Mouse (Mus musculus): ENCODE data around the gene Ubxn1.
"Not testable (repeated sequence)": the region's sequence is repeated elsewhere in the genome, so short reads cannot be mapped to it uniquely, and the experiment has no call there.

The Ubxn1 gene

DNA sequence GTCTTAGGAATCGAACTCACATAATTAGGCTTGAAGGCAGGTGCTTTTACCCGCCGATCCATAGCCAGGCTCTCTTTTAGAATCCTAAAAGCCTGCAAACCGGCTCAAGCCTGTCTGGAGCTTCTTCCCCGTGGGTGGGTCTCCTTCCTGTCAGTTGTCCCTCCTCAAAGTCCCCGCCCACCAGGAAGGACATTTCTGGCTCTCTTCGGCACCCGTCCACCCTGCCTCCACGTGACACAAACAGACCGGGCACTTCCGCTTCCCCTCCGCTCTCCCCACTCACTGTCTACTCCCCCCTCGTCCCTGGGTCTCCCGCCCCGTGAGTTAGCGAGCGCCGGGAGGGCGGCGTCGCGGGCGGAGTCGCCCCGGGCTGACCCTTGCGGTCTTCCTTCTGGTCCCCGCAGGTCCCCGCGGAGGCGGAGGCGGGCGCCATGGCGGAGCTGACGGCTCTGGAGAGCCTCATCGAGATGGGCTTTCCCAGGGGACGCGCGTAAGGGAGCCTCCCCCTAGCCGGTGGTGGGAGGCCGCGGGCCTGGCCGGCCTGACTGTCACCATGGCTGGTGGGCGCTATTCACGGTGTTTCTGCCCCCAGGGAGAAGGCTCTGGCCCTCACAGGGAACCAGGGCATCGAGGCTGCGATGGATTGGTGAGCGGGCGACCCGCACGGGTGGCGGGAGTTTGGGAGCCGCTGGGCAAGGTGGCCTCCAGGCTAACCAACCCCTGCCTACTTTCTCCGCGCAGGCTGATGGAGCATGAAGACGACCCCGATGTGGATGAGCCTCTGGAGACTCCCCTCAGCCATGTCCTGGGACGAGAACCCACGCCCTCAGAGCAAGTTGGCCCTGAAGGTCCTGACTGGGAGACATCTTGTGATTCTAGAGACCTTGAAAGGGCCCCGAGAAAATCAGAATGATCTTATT is at the start of gene Ubxn1:
TSS of gene Ubxn1 (plus strand) at position 230 of the 920 bp plus-strand sequence.
- peak; percentile 97 for DNase-seq

DNA sequence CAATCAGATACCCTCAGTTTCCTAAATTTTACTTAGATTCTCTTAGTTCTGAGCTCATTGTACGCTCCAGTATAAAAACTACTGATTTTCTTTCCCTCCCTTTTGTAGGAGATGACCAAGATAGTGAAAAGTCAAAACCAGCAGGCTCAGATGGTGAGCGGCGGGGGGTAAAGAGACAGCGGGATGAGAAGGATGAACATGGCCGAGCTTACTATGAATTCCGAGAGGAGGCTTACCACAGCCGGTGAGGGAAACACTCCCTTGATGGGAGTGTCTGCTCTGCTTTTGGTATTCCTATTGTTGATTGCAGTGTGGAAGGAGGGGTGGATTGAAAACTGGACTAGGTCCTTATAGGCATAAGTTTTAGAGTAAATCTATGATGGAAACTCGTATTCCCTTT is 48.6 kb upstream of the Ubxn1 start:
- DNase-seq: no peak

DNA sequence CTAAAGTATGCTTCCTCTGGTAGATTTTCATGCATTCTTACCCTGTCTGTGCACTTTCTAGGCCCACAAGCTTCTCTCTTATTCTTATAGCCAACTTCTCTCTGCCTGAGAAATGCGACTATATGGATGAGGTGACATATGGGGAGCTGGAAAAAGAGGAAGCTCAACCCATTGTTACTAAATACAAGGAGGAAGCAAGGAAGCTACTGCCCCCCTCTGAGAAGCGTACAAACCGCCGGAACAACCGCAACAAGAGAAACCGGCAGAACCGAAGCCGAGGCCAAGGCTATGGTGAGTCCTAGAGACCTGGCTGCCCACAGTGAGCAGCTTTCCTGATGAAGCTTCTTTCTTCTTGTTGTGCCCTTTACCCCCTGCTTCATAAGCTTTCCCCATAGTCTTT is 41.6 kb upstream of the Ubxn1 start, which contains the start of gene AC129217.1:
TSS of gene AC129217.1 (plus strand) at position 114 of the 400 bp plus-strand sequence.
- DNase-seq: peak in 1 of 2 experiments; percentile 34

DNA sequence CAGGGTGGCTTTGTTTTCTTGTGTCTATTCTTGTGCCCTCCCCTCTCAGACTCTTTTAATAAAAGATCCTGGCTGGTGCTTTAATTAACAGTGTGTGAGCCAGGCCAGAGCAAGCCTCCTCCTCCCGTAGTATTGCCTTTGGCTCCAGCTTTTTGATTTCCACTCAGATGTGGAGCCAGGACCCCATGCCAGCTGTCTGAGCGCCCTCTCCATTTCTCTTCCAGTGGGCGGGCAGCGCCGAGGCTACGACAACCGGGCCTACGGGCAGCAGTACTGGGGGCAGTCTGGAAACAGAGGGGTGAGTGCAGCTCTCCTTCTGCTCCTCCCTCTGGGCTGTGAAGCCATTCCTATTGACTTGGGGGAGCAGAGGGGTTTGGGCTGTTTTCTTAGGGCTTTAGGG is 40.6 kb upstream of the Ubxn1 start:
- DNase-seq: no peak

DNA sequence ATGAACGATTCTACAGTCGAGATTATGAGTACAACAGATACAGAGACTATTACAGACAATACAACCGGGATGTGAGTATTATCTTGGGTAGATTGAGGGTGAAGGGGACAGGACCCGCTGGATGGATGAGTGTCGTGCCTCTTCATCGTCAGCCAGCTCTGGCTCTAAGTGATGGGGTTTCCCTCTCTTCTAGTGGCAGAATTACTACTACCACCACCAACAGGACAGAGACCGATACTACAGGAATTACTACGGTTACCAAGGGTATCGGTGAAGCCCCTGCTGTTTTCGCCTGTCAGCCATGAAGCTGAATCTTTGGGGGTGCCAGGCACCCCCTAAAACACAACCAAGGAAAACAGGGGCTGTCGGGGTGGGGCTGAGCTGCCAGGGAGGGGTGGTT is 40.0 kb upstream of the Ubxn1 start:
- DNase-seq: no peak

DNA sequence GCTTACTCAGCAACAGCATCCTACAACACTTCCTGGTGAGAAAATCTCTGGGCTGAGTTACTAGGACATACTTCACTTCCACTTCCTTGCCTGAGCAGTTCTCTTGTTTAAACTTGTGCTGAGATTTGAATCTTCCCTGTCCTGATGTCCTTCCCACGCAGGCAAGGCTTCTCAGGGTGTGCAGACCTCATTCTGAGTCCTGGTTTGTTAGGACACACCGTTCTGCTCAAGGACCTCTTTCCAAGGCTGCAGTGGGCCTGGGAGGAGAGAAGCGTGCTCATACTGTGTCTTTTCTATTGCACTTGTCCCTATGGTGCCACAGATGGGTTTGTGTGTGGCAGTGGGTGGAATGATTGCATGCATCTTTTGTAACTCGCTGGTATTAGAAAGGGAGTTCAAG is 38.3 kb upstream of the Ubxn1 start:
- no peak for DNase-seq

DNA sequence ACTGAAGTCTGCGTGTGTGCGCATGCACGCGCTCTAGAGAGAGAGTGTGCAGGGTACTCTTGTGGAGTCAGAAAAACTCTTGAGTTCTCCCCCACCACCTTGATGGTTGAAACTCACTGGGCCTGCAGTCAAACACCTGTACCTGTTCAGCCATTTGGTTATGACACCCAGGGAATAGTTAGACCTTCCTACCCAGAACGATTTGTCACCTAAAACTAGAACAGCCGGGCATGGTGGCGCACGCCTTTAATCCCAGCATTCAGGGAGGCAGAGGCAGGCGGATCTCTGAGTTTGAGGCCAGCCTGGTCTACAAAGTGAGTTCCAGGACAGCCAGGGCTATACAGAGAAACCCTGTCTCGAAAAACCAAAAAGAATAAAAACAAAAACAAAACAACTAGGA is 35.0 kb upstream of the Ubxn1 start:
- DNase-seq: not testable (repeated sequence)

DNA sequence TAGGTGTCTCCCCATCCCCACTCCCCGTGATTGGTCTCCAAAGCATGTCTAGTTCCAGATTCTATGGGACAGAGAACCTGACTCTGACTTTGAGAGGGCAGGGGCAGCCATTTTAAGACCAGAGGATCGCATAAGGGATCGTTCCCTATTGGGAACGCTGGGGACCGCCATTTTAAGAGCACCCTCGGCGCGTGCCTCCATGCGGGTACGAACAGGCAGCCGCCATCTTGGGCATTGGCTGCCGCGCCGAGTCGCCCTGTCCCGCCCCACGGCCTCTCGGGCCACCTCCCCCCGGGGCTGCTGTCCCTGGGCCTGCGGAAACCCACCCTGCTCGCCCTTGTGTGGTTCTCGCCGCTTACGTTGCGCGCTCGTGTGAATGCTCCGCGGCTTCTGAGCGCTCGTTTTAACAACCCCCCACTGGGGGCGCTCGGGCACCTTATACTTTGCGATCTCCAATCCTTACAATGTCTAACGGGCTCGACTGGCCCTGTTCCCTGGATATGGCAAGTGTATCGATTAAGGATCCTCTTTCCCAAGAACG is 34.0 kb upstream of the Ubxn1 start, which contains the start of gene Bscl2:
TSS of gene Bscl2 (plus strand) at position 217 of the 541 bp plus-strand sequence.
- peak; percentile 86 to 90 for DNase-seq

DNA sequence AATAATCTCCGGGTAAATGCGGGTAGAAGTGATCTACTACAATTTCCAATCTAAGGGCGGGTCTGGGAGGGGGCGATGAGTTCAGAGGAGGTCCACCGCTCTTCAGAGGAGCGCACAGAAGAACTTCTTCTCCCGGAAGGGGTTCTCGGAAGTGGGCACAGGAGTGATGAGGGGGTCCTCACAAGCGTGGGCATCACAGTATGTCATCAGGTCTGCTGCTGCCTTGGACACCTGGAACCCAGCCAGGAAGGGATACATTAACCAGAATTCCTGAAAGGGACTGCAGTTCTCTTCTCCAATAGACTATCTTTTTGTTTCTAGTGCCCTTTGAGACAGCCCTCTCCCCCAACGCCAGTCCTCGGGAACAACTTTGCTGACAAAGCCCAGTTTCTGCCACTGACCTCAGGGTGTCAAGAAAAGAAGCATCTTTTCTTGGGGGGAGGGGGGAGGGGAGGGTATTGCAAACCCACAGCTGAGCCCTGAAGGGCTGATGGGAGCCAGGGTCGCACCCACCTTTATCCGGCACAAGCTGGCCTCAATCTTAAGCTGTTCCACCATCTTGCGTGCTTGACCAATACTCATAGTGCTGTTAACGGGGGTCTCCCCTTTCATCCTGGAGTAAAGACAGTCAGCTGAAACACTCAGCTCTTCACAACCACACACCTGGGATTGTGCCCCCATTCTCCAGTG is 33.1 kb upstream of the Ubxn1 start:
- DNase-seq: peak; percentile 43 to 49

DNA sequence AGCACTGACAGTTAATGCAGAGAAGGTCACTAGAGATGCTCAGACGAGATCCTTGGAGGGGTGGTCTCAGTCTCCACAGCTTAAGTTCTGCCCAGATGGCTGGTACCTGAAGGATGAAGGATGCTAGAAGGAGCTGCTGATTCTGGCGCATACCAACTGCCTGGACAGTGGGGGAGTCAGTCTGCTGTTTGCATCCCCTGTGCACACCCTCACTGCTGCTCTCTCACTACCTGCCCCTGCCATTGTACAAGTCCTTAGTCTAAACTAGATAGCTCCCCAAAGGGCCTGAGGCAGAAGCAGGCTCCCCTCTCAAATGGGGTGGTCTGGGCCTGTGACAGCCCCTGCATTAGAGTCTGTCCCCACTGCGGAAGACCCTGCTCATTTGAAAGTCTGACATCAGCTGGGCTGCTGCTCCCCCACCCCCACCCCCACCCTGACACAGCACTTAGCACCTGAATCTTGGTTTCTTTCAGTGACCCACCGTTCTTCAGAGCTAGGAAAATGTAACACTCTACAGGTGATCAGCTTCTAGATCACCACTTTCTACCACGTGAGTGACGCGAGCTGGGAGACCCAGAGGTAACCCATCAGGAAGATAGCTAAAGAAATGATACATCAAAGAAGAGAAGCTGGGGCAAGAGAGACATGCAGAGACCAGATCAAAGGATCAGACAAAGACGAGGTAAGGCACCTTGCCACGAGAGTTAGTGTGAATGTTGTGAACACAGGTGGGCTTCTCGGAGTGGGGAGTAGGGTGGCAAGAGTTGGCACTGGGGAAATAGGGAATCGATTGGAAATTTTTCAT is 32.0 kb upstream of the Ubxn1 start, which contains the start of gene Gng3:
TSS of gene Gng3 (minus strand) at position 92 of the 805 bp plus-strand sequence.
- DNase-seq: no peak

DNA sequence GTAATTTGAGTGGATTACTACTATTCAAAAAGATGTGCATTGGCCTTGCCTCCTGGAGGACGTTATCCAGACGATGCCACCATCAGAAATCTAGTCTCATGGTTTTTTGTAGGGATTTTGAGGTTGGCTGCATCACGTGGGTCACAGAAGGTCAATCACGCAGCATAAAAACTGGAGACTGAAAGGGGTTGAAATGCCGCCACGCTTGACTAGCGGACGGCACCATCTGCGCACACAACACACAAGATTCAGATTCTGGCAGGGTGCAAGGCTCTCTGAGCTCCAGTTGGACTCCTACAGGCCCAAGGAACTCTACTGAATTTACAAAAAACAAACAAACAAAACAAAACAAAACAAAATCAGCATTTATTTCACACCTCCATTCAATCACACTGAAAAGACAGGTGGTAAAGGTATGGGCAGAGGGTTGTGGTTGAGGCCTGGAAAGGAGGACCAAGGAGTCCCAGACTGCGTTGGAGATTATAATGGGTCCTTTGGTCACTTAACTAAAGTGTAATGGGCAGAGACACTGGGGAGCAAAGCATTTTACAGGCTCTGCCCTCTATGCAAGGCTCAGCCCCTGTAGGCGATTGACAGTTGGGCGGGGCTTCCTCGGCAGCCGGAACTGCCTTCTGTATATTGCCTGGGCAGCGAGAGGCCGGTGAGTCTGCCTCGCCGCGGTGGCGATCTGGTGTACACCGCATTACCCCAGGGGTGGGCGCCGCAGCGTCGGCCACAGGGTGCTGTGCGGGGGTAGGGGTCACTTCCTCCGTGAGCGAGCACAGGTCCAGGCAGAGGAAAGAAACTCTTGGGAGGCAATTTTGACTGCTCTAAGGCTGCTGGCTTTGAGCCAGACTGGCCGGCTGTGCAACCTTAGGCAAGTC is 31.1 kb upstream of the Ubxn1 start:
- DNase-seq: peak; percentile 85 to 89

DNA sequence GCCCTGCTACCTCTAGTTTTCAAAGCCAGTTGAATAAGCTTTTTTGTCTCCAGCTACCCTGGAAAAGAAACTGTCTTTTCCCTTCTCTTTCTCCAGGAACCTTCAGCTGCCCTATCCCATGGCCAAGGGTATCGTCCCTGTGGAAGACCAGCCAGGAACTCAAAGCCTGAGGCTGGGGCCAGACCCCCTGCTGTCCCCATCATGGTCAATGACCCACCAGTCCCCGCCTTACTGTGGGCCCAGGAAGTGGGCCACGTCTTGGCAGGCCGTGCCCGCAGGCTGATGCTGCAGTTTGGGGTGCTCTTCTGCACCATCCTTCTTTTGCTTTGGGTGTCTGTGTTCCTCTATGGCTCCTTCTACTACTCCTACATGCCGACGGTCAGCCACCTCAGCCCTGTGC is 30.3 kb upstream of the Ubxn1 start:
- no peak for DNase-seq

DNA sequence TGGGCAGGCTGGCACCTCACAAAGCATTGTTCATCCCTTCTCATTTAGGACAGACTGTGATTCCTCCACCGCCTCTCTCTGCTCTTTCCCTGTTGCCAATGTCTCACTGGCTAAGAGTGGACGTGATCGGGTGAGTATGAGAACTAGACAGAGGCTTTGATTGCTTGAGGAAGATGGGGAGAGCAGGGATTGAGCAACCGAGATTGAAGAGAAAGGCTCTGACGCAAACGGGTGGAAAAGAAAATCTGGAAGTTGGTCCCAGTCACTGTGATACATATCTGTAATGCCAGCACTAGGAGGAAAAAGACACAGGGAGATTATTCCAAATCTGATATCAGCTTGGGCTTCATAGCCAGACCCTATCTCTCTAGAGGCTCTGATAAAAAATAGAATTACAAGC is 28.3 kb upstream of the Ubxn1 start:
- DNase-seq: no peak

DNA sequence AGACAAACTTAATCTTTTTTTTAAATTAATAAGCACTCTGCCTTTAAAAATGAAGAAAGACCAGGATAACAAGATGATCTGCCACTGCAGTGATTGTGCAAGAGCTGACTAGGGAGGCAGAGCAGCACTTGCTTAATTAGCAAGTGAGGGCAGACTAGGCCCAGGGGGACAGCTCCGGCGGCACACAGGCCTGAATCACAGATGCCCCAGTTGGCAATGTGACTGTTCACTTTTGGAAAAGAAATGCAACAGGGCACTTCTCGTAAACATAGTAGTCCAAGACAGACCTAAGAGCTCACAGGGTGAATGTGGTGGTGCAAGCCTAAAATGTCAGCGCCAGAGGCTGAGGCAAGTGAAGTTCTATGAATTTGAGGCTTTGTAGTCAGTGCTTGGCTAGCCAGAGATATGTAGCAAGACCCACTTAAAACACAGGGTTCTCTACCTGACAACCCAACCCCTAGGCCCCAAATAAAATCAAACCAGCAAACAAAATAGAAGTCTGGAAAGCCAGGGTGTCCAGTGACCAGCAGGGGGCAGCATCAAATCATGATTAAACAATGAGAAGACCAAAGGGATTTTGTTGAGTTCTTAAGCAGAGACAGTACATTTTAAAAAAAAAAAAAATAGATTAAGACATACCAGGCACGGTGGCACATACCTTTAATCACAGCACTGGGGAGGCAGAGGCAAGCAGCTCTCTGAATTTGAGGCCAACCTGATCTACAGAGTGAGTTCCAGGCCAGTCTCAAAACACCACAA is 26.7 kb upstream of the Ubxn1 start:
- peak; percentile 56 to 82 for DNase-seq

DNA sequence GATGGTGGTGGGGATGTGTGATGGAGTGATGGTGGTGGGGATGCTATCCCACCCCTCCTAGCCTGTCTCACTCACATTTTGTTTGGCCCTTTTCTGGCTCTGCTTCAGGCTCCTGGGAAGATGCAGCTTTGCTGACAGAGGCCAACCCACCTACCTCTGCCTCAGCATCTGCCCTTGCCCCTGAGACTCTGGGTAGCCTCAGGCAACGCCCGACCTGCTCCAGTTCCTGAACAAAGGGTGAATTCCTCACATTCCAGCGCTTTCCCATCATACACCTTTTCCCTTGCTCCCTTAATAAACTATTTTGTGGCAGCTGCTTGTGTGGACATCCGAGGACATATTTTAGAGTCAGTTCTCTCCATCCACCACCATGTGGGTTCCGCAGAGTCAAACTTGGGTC is 22.9 kb upstream of the Ubxn1 start:
- DNase-seq: no peak

DNA sequence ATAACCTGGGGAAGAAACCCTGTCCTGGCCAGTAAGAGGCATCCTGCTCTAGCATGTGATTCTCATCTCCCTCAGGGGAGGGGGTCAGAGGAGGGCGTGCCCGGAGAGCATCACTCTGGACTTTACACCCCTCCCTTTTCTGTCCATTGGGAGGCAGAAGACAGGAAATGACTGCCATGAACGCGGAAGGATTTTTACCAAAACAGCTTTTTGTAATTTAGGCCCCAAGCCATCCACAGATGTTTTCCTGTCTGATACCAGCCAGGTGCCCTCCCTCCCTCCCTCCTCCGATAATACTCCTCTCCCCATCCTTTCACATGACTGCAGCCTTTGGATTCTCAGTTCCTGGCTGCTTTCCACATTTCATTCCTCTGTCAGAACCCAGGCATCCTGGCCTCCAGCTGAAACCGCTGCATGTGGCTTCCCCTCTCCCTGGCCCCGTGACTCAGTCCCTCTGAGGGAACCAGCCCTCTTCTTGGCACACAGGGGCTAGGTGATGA is 20.8 kb upstream of the Ubxn1 start, which contains the start of gene Lrrn4cl:
TSS of gene Lrrn4cl (plus strand) at position 367 of the 500 bp plus-strand sequence.
- DNase-seq: peak in 1 of 2 experiments; percentile 67

DNA sequence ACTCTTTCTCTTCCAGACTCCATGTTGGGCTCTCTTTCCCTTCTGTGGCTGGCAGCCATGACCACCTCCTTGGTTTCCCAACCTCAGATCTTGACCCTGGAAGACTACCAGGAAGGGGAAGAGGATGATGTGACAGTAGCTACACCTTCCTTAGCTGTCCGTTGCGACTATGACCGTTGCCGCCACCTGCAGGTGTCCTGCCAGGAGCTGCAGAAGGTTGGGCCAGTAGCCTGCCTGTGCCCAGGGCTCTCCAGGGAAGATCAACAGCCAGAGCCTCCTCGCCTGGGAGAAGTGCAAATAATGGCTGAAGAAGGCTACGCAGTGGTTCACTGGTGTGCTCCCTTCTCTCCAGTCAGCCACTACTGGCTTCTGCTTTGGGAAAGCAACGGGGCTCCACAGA is 19.7 kb upstream of the Ubxn1 start:
- peak in 1 of 2 experiments; percentile 39 for DNase-seq

DNA sequence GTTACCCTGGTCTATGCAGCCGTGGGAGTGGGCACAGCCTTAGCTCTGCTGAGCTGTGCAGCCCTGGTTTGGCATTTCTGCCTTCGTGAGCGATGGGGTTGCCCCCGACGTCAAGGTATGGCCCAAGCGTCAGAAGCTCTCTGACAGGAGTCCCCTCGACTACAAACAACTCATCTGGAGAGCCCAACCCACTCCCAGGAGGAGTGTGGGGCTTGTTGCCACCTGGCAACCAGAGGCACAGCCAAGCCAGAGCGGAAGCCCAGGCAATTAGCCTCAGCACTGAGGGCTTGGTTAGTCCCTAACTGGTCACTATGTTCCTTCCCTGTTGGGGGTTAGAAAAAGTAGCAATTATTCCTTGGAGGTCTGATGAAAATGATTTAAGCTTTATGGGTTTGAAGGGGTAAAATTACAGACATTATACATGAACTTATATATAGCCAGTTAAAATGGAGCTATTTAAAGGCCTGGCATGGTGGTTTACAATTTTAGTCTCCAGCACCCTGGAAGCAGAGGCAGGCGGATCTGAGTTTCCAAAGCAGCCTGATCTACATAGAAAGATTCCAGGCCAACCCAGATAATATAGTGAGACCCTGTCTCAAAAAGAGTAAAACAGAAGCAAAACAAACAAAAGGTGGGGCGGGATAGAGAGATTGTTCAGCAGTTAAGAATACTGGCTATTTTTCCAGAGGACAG is 18.9 kb upstream of the Ubxn1 start:
- DNase-seq: no peak

DNA sequence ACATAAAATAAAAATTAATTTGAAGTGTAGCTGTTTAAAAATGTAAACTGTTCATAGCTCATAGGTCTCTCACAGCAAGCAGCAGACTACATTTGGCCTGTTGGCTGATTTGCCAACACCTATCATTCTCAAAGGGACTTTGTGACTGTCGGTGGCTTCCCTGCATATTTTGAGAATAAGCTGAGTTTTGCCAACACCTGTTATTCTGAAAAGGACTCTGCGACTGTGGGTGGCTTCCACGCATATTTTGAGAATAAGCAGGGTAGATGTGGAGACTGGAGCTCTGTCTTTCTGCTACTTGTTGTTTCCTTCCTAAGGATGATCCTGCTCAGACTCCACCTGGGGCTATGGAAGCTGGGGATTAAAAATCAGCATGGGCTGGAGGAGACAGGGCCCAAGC is 18.2 kb upstream of the Ubxn1 start:
- DNase-seq: no peak

DNA sequence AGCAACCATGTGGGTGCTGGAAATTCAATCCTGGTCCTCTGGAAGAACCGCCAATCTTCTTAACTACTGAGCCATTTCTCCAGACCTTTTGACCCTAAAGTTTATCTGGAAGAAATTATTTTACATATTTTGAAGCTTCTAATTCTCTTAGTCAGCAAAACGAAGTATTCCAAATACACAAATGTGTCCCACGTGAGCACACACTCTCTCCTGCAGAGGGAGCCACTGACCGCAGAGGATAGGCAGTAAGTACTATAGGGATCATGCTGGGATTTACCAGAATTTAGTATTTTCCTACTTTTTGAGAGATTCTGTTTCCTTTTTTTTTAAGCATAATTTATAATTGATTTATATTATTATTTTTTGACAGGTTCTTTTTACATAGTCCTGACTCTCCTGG is 13.6 kb upstream of the Ubxn1 start:
- DNase-seq: peak; percentile 53 to 69
